Mouse (Mus musculus) lung, postnatal 0 days (tissue): ENCODE measurements around the gene Qk.

Source experiments
- CTCF ChIP-seq: IDR thresholded peaks from 2 replicates; pipeline ENCODE4 v1.5.1; 2016; ENCODE audit warnings: antibody characterized with exemption, mild to moderate bottlenecking
- EP300 ChIP-seq: IDR thresholded peaks from 2 replicates; pipeline ENCODE4 v1.6.1; 2016; ENCODE audit warnings: antibody characterized with exemption, mild to moderate bottlenecking, control low read depth

DNA sequence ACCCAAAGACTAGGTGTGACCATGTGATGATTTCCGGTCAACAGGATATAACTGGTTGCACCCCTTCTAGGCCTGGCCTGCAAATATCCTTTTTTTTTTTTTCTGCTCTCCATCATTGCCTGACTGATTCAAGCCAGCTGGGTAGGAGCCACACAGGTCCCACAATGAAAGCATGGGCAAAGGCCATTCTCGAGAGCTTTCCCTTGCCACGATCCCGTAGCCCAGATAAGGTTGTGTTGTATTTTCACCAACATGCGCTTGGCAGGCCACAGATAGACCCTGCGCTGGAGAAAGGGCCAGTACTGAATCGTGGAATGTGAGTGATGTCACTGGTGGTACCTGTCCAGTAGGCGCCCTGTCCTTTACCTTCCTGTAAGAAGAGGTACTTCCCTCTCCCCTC lies 13.7 kb upstream of the Qk start:
- TF ChIP-seq CTCF (no peak), EP300 (no peak)
